8 mouse cellular contexts compared by ENCODE assay signal in genomic region chr9:43210190-43210682, GRCm38 (mm10). TPM values are rescaled to one million over a fixed set of nuclear protein-coding genes. Genes with fewer than 3 reads are reported as not detected.
A peak's percentile ranks its signal among the peaks of the same experiment; 100 is the strongest.
DNase-seq lines count a peak whose midpoint lies in the region; ATAC-seq lines count a peak whose summit lies in the region.

Pou2f3 (minus strand) TSS chr9:43210369.

- no peaks in the 10 kb centered on the region for H3K36me3 ChIP-seq in megakaryocyte, embryonic 14.5 days (replicated peaks; ENCODE audit: low read length)
- H3K36me3 ChIP-seq in forebrain, embryonic 14.5 days (ENCODE audit: control insufficient read depth, insufficient read depth, low read length), result no peaks in the 10 kb centered on the region
- no peaks in the 10 kb centered on the region for H3K36me3 ChIP-seq in midbrain, embryonic 12.5 days
- H3K36me3 ChIP-seq in stomach, embryonic 16.5 days (ENCODE audit: control insufficient read depth, insufficient read depth, low read length), result no peaks in the 10 kb centered on the region

- DNase-seq in forebrain, embryonic 14.5 days (ENCODE audit: low spot score), result peak; percentile 22
- DNase-seq in heart, postnatal 36 days, result peak; percentile 71 to 78
- peak; percentile 90 to 93 for DNase-seq in kidney, postnatal 4 days
- no peak for DNase-seq in layer of hippocampus, adult 11-12 months (ENCODE audit: low spot score)

- H3K9ac ChIP-seq in forebrain, embryonic 14.5 days (ENCODE audit: low read length), result peak within 1 kb of the TSS; percentile 26; the same call in 1 of the 2 replicates
- H3K9ac ChIP-seq in midbrain, embryonic 12.5 days (replicated peaks), result peak within 1 kb of the TSS; percentile 24; the same call in 1 of the 2 replicates
- H3K9ac ChIP-seq in stomach, embryonic 16.5 days (ENCODE audit: low read length), result peak within 1 kb of the TSS; percentile 51; the same call in 1 of the 2 replicates

- ATAC-seq in megakaryocyte, adult 5-6 weeks (ENCODE audit: poor library complexity, severe bottlenecking), result no peak
- ATAC-seq in forebrain, embryonic 14.5 days, result no peak
- 0 out of 2 replicates have a peak, but pooled peaks have one; percentile 9 for ATAC-seq in midbrain, embryonic 12.5 days (ENCODE audit: low FRiP score, low read depth)
- ATAC-seq in stomach, embryonic 16.5 days (ENCODE audit: insufficient read depth, low FRiP score), result peak; percentile 82

- peaks cover 19% of the 10 kb centered on the region for H3K4me1 ChIP-seq in megakaryocyte, embryonic 14.5 days
- H3K4me1 ChIP-seq in forebrain, embryonic 14.5 days (ENCODE audit: control insufficient read depth, insufficient read depth, low read length), result peaks cover 14% of the 10 kb centered on the region
- peaks cover 18% of the 10 kb centered on the region for H3K4me1 ChIP-seq in midbrain, embryonic 12.5 days
- H3K4me1 ChIP-seq in stomach, embryonic 16.5 days (ENCODE audit: control insufficient read depth, insufficient read depth, low read length), result peaks cover 21% of the 10 kb centered on the region

- intact Hi-C loops in heart, postnatal 36 days (cut with DNase I), result loop anchor here (2.0 to 10.0 kb wide), 2 partner anchors 29 to 425 kb away; no protein-coding TSS in a partner anchor

- peak within 1 kb of the TSS; percentile 30 for H3K4me3 ChIP-seq in megakaryocyte, embryonic 14.5 days (replicated peaks)
- no peak within 1 kb of the TSS for H3K4me3 ChIP-seq in forebrain, embryonic 14.5 days (ENCODE audit: low read depth, low read length)
- no peak within 1 kb of the TSS for H3K4me3 ChIP-seq in midbrain, embryonic 12.5 days
- H3K4me3 ChIP-seq in stomach, embryonic 16.5 days (replicated peaks; ENCODE audit: low read length), result no peak within 1 kb of the TSS; the same call in 1 of the 2 replicates

- H3K4me2 ChIP-seq in forebrain, embryonic 14.5 days (ENCODE audit: low read length), result no peak within 1 kb of the TSS
- peak within 1 kb of the TSS; percentile 22 for H3K4me2 ChIP-seq in midbrain, embryonic 12.5 days (replicated peaks)
- peak within 1 kb of the TSS; percentile 36 for H3K4me2 ChIP-seq in stomach, embryonic 16.5 days (ENCODE audit: low read depth, low read length)

- no peak within 1 kb of the TSS for H3K27ac ChIP-seq in forebrain, embryonic 14.5 days (ENCODE audit: low read depth, low read length)
- H3K27ac ChIP-seq in midbrain, embryonic 12.5 days (replicated peaks), result peak within 1 kb of the TSS; percentile 7; the same call in 1 of the 2 replicates
- H3K27ac ChIP-seq in stomach, embryonic 16.5 days (ENCODE audit: low read length), result peak within 1 kb of the TSS; percentile 80

- H3K27me3 ChIP-seq in megakaryocyte, embryonic 14.5 days (replicated peaks), result peaks cover 70% of the 10 kb centered on the region
- H3K27me3 ChIP-seq in forebrain, embryonic 14.5 days (replicated peaks; ENCODE audit: control insufficient read depth, insufficient read depth, low read length), result peaks cover 14% of the 10 kb centered on the region
- H3K27me3 ChIP-seq in midbrain, embryonic 12.5 days, result peaks cover 37% of the 10 kb centered on the region
- peaks cover 8% of the 10 kb centered on the region for H3K27me3 ChIP-seq in stomach, embryonic 16.5 days (ENCODE audit: control insufficient read depth, insufficient read depth, low read length)

- 6% methylated on average over 13 of the region's 13 CpGs for WGBS in forebrain, embryonic 14.5 days
- 5% methylated on average over 13 of the region's 13 CpGs for WGBS in midbrain, embryonic 12.5 days
- WGBS in stomach, embryonic 16.5 days, result 11% methylated on average over 13 of the region's 13 CpGs

- no peaks in the 10 kb centered on the region for H3K9me3 ChIP-seq in megakaryocyte, embryonic 14.5 days
- no peaks in the 10 kb centered on the region for H3K9me3 ChIP-seq in forebrain, embryonic 14.5 days (replicated peaks; ENCODE audit: control insufficient read depth, low read length)
- no peaks in the 10 kb centered on the region for H3K9me3 ChIP-seq in midbrain, embryonic 12.5 days
- no peaks in the 10 kb centered on the region for H3K9me3 ChIP-seq in stomach, embryonic 16.5 days (replicated peaks; ENCODE audit: control insufficient read depth, low read length)

RNA-seq across cellular contexts. Expression of gene Pou2f3, which starts in this region (rescaled TPM):
- polyA plus RNA-seq in megakaryocyte, embryonic 14.5 days (2012; ENCODE audit: insufficient read depth, low replicate concordance), result 1.3 TPM in 1 of 2 replicates, not detected in the other
- total RNA-seq in megakaryocyte, adult 5-6 weeks (2015), result not detected in 2 replicates
- total RNA-seq in megakaryocyte, adult 5-6 weeks (2017), result not detected in 2 replicates
- not detected in 2 replicates for polyA plus RNA-seq in forebrain, embryonic 14.5 days (2014; fragmentation: Nextera tagmentation; extraction: Ambion mirVana)
- under 1 TPM; 0.14 to 0.27 TPM for total RNA-seq in heart, postnatal 36 days (2021)
- not detected in 2 replicates for polyA plus RNA-seq in midbrain, embryonic 12.5 days (2016; fragmentation: Nextera tagmentation; extraction: Ambion mirVana)
- polyA plus RNA-seq in stomach, embryonic 16.5 days (2015; fragmentation: Nextera tagmentation; extraction: Ambion mirVana), result 0.97 and 0.98 TPM in 2 replicates

Comparison
In these comparisons a context has a peak if more than half of its experiments do, and no peak if none do; other contexts are left out.
1. Peak in DNase-seq and H3K9ac ChIP-seq in forebrain, embryonic 14.5 days; RNA of the gene not detected or under 1 TPM.
2. Peak in DNase-seq in heart, postnatal 36 days; RNA of the gene not detected or under 1 TPM.
3. Peak in ATAC-seq, H3K27ac ChIP-seq, H3K9ac ChIP-seq and H3K4me2 ChIP-seq in midbrain, embryonic 12.5 days; RNA of the gene not detected or under 1 TPM.
4. Peak in ATAC-seq, H3K27ac ChIP-seq, H3K9ac ChIP-seq and H3K4me2 ChIP-seq in stomach, embryonic 16.5 days; RNA of the gene not detected or under 1 TPM.